Mouse (Mus musculus) kidney, postnatal 0 days (tissue): ENCODE results near the gene Nom1. TPM values are rescaled to one million over a fixed set of nuclear protein-coding genes. Genes with fewer than 3 reads are reported as not detected.
"Not testable (repeated sequence)": the region's sequence is repeated elsewhere in the genome, so short reads cannot be mapped to it uniquely, and the experiment has no call there.

Source experiments
- ATAC-seq: fragments of 200-750 bp; cut with Nextera tagmentation; replicated peaks from 2 replicates; pipeline ENCODE4 v1.8.0; 2017; ENCODE audit warnings: low read depth, moderate number of reproducible peaks, moderate TSS enrichment, moderate library complexity; ENCODE audit not compliant: low FRiP score
- DNase-seq: peaks from one replicate; pipeline ENCODE4 v3.0.0-alpha.2; 2016; ENCODE audit warnings: low spot score
- H3K27ac ChIP-seq: fragments of 300-500 bp; sonication (generic); 2 replicates; pipeline ENCODE4 v1.5.1; 2014; ENCODE audit warnings: mild to moderate bottlenecking
- H3K27me3 ChIP-seq: fragments of 300-500 bp; sonication (generic); 2 replicates; pipeline ENCODE4 v1.6.1; 2014; ENCODE audit warnings: low read length, mixed read lengths; ENCODE audit not compliant: insufficient read depth
- H3K36me3 ChIP-seq: fragments of 300-500 bp; sonication (generic); 2 replicates; pipeline ENCODE4 v1.6.1; 2014; ENCODE audit warnings: low read length, mixed read lengths; ENCODE audit not compliant: insufficient read depth
- H3K4me1 ChIP-seq: fragments of 300-500 bp; sonication (generic); replicated peaks from 2 replicates; pipeline ENCODE4 v1.6.1; 2014; ENCODE audit warnings: antibody characterized with exemption, low read length, mixed read lengths; ENCODE audit not compliant: insufficient read depth
- H3K4me2 ChIP-seq: fragments of 300-500 bp; sonication (generic); 2 replicates; pipeline ENCODE4 v1.6.1; 2014; ENCODE audit warnings: mild to moderate bottlenecking, low read length, moderate library complexity, mixed read lengths
- H3K4me3 ChIP-seq: fragments of 300-500 bp; sonication (generic); replicated peaks from 2 replicates; pipeline ENCODE4 v1.5.1; 2014; ENCODE audit warnings: low read depth, low read length
- H3K9ac ChIP-seq: fragments of 300-500 bp; sonication (generic); 2 replicates; pipeline ENCODE4 v1.6.1; 2014; ENCODE audit warnings: low read depth, low read length
- H3K9me3 ChIP-seq: fragments of 300-500 bp; sonication (generic); replicated peaks from 2 replicates; pipeline ENCODE4 v1.6.1; 2016; ENCODE audit warnings: low read length, inconsistent platforms, mixed read lengths
- CTCF ChIP-seq: IDR thresholded peaks from 2 replicates; pipeline ENCODE4 v1.5.1; 2016; ENCODE audit warnings: antibody characterized with exemption, low read depth, mild to moderate bottlenecking, moderate library complexity
- WGBS: fragments of 180-500 bp; shearing (Covaris S2); extraction: QIAGEN DNeasy Blood & Tissue Kit; methylation state at CpG from one replicate; pipeline ENCODE4 v1.1.7; 2014; 5-methylcytosine and 5-hydroxymethylcytosine counted together
- polyA plus RNA-seq: library from polyadenylated mRNA; unstranded; fragments of >200 nt; fragmentation: Nextera tagmentation; extraction: Ambion mirVana; gene quantifications from 2 replicates; pipeline ENCODE4 v1.2.1, GENCODE M21; 2015

Gene Nom1
- polyA plus RNA-seq, 1 experiment from 2014 or later: 20.0 TPM

GRCm38 (mm10) chr5:29413041-29413440, 21.4 kb upstream of the Nom1 start:
- Histone ChIP-seq H3K27ac (no peak overlapping the region), H3K4me2 (no peak overlapping the region), H3K4me1 (no peaks in the 10 kb centered on the region), H3K36me3 (no peaks in the 10 kb centered on the region), H3K9me3 (no peaks in the 10 kb centered on the region), H3K9ac (no peak overlapping the region), H3K4me3 (no peak overlapping the region), H3K27me3 (no peaks in the 10 kb centered on the region)
- WGBS: 77% methylated on average over 3 of the region's 3 CpGs
- no peak for ATAC-seq
- DNase-seq: no peak
- TF ChIP-seq CTCF: peak; percentile 40

- ATAC-seq, H3K4me1 ChIP-seq, H3K9ac ChIP-seq, DNase-seq, H3K27ac ChIP-seq, H3K9me3 ChIP-seq, H3K36me3 ChIP-seq, H3K4me2 ChIP-seq, H3K4me3 ChIP-seq, H3K27me3 ChIP-seq: not testable (repeated sequence)
- WGBS: 18% methylated on average over 3 of the region's 3 CpGs
These were observed 11.1 kb upstream of the Nom1 start for GRCm38 (mm10) chr5:29423330-29423729.

- Histone ChIP-seq H3K36me3 (peaks cover 28% of the 10 kb centered on the region), H3K4me2 (peak overlapping the region; percentile 75), H3K4me3 (peak overlapping the region; percentile 89), H3K27ac (peak overlapping the region; percentile 85), H3K4me1 (peaks cover 17% of the 10 kb centered on the region), H3K27me3 (no peaks in the 10 kb centered on the region), H3K9me3 (no peaks in the 10 kb centered on the region), H3K9ac (peak overlapping the region; percentile 80)
- DNase-seq (peak; percentile 17), ATAC-seq (peak; percentile 73)
- WGBS: under 1% methylated on average over 46 of the region's 48 CpGs
- no peak for TF ChIP-seq CTCF
These were observed 451 bp downstream of the Nom1 start for GRCm38 (mm10) chr5:29434872-29435358.

GRCm38 (mm10) chr5:29435491-29435890, 1.0 kb downstream of the Nom1 start:
- peak overlapping the region; percentile 75 for H3K4me2 ChIP-seq
- no peaks in the 10 kb centered on the region for H3K9me3 ChIP-seq
- no peak for TF ChIP-seq CTCF
- DNase-seq: peak; percentile 10
- H3K9ac ChIP-seq: peak overlapping the region; percentile 80
- H3K27me3 ChIP-seq: no peaks in the 10 kb centered on the region
- peak overlapping the region; percentile 89 for H3K4me3 ChIP-seq
- no peak for ATAC-seq
- H3K27ac ChIP-seq: no peak overlapping the region
- WGBS: 42% methylated on average over 8 of the region's 8 CpGs
- peaks cover 17% of the 10 kb centered on the region for H3K4me1 ChIP-seq
- peaks cover 33% of the 10 kb centered on the region for H3K36me3 ChIP-seq

- DNase-seq, H3K9me3 ChIP-seq, H3K27me3 ChIP-seq, H3K27ac ChIP-seq, H3K9ac ChIP-seq, H3K4me3 ChIP-seq, ATAC-seq: not testable (repeated sequence)
- Histone ChIP-seq H3K4me2 (peak overlapping the region; percentile 75; the same call in 1 of the 2 replicates), H3K36me3 (peaks cover 42% of the 10 kb centered on the region), H3K4me1 (peaks cover 17% of the 10 kb centered on the region)
- WGBS: 92% methylated on average over 6 of the region's 6 CpGs
These were observed 2.3 kb downstream of the Nom1 start for GRCm38 (mm10) chr5:29436728-29437127.

GRCm38 (mm10) chr5:29445275-29445674, 10.8 kb downstream of the Nom1 start:
- Histone ChIP-seq H3K36me3 (peaks cover 67% of the 10 kb centered on the region), H3K4me2 (no peak overlapping the region), H3K4me3 (no peak overlapping the region), H3K27me3 (no peaks in the 10 kb centered on the region), H3K9me3 (no peaks in the 10 kb centered on the region), H3K9ac (no peak overlapping the region), H3K27ac (no peak overlapping the region), H3K4me1 (no peaks in the 10 kb centered on the region)
- TF ChIP-seq CTCF: no peak
- 91% methylated on average over 2 of the region's 2 CpGs for WGBS
- ATAC-seq: no peak
- no peak for DNase-seq

- H3K36me3 ChIP-seq: peaks cover 34% of the 10 kb centered on the region
- no peaks in the 10 kb centered on the region for H3K27me3 ChIP-seq
- no peaks in the 10 kb centered on the region for H3K4me1 ChIP-seq
- no peak for TF ChIP-seq CTCF
- ATAC-seq (no peak), DNase-seq (no peak)
- no peak overlapping the region for H3K9ac ChIP-seq
- H3K27ac ChIP-seq: no peak overlapping the region
- WGBS: 67% methylated on average over 4 of the region's 4 CpGs
- no peak overlapping the region for H3K4me2 ChIP-seq
- no peak overlapping the region for H3K4me3 ChIP-seq
- H3K9me3 ChIP-seq: no peaks in the 10 kb centered on the region
These were observed 17.9 kb downstream of the Nom1 start for GRCm38 (mm10) chr5:29452352-29452751.
